8 mouse cellular contexts compared by ENCODE assay signal in the genomic region with DNA sequence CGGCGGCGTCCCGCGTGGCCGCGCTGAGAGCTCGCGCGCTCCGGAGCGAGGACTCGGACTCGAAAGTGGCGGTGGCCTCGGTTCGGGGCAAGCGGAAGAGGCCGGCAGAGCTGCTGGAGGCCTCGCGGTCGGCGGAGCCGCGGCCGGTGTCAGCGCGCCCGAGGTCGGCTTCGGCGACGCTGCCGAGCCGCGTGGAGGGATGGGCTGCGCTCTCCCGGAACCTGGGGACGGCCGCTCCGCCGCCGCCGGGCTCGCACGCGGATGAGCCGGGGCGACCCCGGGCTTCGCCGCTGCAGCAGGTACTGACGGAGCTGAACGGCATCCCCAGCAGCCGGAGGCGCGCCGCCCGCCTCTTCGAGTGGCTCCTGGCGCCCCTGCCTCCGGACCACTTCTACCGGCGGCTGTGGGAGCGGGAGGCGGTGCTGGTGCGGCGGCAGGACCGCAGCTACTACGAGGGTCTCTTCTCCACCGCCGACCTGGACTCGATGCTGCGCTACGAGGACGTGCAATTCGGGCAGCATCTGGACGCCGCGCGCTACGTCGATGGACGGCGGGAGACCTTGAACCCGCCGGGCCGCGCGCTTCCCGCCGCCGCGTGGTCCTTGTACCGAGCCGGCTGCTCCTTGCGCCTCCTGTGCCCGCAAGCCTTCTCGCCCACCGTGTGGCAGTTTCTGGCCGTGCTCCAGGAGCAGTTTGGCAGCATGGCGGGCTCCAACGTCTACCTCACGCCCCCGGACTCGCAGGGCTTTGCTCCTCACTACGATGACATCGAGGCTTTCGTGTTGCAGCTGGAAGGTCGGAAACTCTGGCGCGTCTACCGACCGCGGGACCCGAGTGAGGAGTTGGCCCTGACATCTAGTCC. TPM values are rescaled to one million over a fixed set of nuclear protein-coding genes. Genes with fewer than 3 reads are reported as not detected.
DNase-seq lines count a peak whose midpoint lies in the region; ATAC-seq lines count a peak whose summit lies in the region.

No protein-coding gene starts in this region.

- peak; percentile 63 to 66 for DNase-seq in left cerebral cortex, adult 18-20 months (ENCODE audit: low spot score in 2 of 2)
- no peak for DNase-seq in left cerebral cortex, adult 11 months (ENCODE audit: low spot score)
- DNase-seq in cerebellum, adult 18-20 months = peak; percentile 32 to 51
- DNase-seq in left cerebral cortex, postnatal 36 days (ENCODE audit: low spot score in 2 of 2) = peak; percentile 54 to 74
- DNase-seq in spleen, postnatal 14 days (ENCODE audit: low spot score in 2 of 2) = peak; percentile 16 to 23

- peak; percentile 70 for ATAC-seq in forebrain, embryonic 15.5 days (replicated peaks)
- ATAC-seq in hindbrain, embryonic 15.5 days (ENCODE audit: low FRiP score, low read depth) = peak; percentile 68; the same call in 1 of the 2 replicates
- ATAC-seq in midbrain, embryonic 13.5 days = peak; percentile 78

- intact Hi-C loops in left cerebral cortex, postnatal 36 days (cut with DNase I) = no loop called here

- H3K9me3 ChIP-seq in forebrain, embryonic 15.5 days = no peaks in the 10 kb centered on the region
- no peaks in the 10 kb centered on the region for H3K9me3 ChIP-seq in hindbrain, embryonic 15.5 days
- no peaks in the 10 kb centered on the region for H3K9me3 ChIP-seq in midbrain, embryonic 13.5 days

- peak overlapping the region; percentile 72 for H3K4me3 ChIP-seq in forebrain, embryonic 15.5 days
- H3K4me3 ChIP-seq in hindbrain, embryonic 15.5 days = peak overlapping the region; percentile 98
- H3K4me3 ChIP-seq in midbrain, embryonic 13.5 days (replicated peaks) = peak overlapping the region; percentile 94

- 0 out of 2 replicates have a peak, but pooled peaks cover 4% of the 10 kb centered on the region for H3K36me3 ChIP-seq in forebrain, embryonic 15.5 days
- H3K36me3 ChIP-seq in hindbrain, embryonic 15.5 days = peaks cover 8% of the 10 kb centered on the region
- H3K36me3 ChIP-seq in midbrain, embryonic 13.5 days = peaks cover 18% of the 10 kb centered on the region

- H3K9ac ChIP-seq in forebrain, embryonic 15.5 days (replicated peaks) = peak overlapping the region; percentile 74
- H3K9ac ChIP-seq in hindbrain, embryonic 15.5 days = peak overlapping the region; percentile 65
- peak overlapping the region; percentile 88 for H3K9ac ChIP-seq in midbrain, embryonic 13.5 days (replicated peaks)

- no peaks in the 10 kb centered on the region for H3K27me3 ChIP-seq in forebrain, embryonic 15.5 days
- H3K27me3 ChIP-seq in hindbrain, embryonic 15.5 days = no peaks in the 10 kb centered on the region
- H3K27me3 ChIP-seq in midbrain, embryonic 13.5 days = no peaks in the 10 kb centered on the region

- WGBS in forebrain, embryonic 15.5 days = under 1% methylated on average over 110 of the region's 116 CpGs
- WGBS in hindbrain, embryonic 15.5 days = under 1% methylated on average over 113 of the region's 116 CpGs
- WGBS in midbrain, embryonic 13.5 days = under 1% methylated on average over 99 of the region's 116 CpGs

- peak overlapping the region; percentile 81 for H3K27ac ChIP-seq in forebrain, embryonic 15.5 days (replicated peaks)
- peak overlapping the region; percentile 86 for H3K27ac ChIP-seq in hindbrain, embryonic 15.5 days (replicated peaks)
- peak overlapping the region; percentile 89 for H3K27ac ChIP-seq in midbrain, embryonic 13.5 days

- peak overlapping the region; percentile 72 for H3K4me2 ChIP-seq in forebrain, embryonic 15.5 days (replicated peaks)
- peak overlapping the region; percentile 85 for H3K4me2 ChIP-seq in hindbrain, embryonic 15.5 days
- peak overlapping the region; percentile 89 for H3K4me2 ChIP-seq in midbrain, embryonic 13.5 days (replicated peaks)

- peaks cover 31% of the 10 kb centered on the region for H3K4me1 ChIP-seq in forebrain, embryonic 15.5 days
- peaks cover 33% of the 10 kb centered on the region for H3K4me1 ChIP-seq in hindbrain, embryonic 15.5 days (replicated peaks)
- peaks cover 44% of the 10 kb centered on the region for H3K4me1 ChIP-seq in midbrain, embryonic 13.5 days (replicated peaks)

RNA-seq across cellular contexts. Expression of gene Riox1, which starts 0.7 kb away (rescaled TPM):
- total RNA-seq in left cerebral cortex, adult 18-20 months (2021) = 10 to 100 TPM; 18.0 to 20.1 TPM
- 13.0 and 13.7 TPM in 2 replicates for polyA plus RNA-seq in forebrain, embryonic 15.5 days (2015; fragmentation: Nextera tagmentation; extraction: Ambion mirVana)
- polyA plus RNA-seq in hindbrain, embryonic 15.5 days (2015; fragmentation: Nextera tagmentation; extraction: Ambion mirVana) = 11.5 and 11.9 TPM in 2 replicates
- 10 to 100 TPM; 14.7 to 20.1 TPM for total RNA-seq in left cerebral cortex, postnatal 36 days (2021)
- polyA plus RNA-seq in midbrain, embryonic 13.5 days (2015; fragmentation: Nextera tagmentation; extraction: Ambion mirVana) = 9.1 and 12.1 TPM in 2 replicates

RNA-seq across cellular contexts. Expression of gene Numb, which starts 29.3 kb away (rescaled TPM):
- total RNA-seq in left cerebral cortex, adult 18-20 months (2021) = 10 to 100 TPM; 69.9 to 76.2 TPM
- 16.4 and 18.6 TPM in 2 replicates for polyA plus RNA-seq in forebrain, embryonic 15.5 days (2015; fragmentation: Nextera tagmentation; extraction: Ambion mirVana)
- polyA plus RNA-seq in hindbrain, embryonic 15.5 days (2015; fragmentation: Nextera tagmentation; extraction: Ambion mirVana) = 15.3 and 17.4 TPM in 2 replicates
- total RNA-seq in left cerebral cortex, postnatal 36 days (2021) = 10 to 100 TPM; 59.4 to 76.9 TPM
- 22.1 and 23.6 TPM in 2 replicates for polyA plus RNA-seq in midbrain, embryonic 13.5 days (2015; fragmentation: Nextera tagmentation; extraction: Ambion mirVana)

RNA-seq across cellular contexts. Expression of gene Heatr4, which starts 33.6 kb away (rescaled TPM):
- not detected for total RNA-seq in left cerebral cortex, adult 18-20 months (2021)
- polyA plus RNA-seq in forebrain, embryonic 15.5 days (2015; fragmentation: Nextera tagmentation; extraction: Ambion mirVana) = not detected in 2 replicates
- polyA plus RNA-seq in hindbrain, embryonic 15.5 days (2015; fragmentation: Nextera tagmentation; extraction: Ambion mirVana) = not detected in 2 replicates
- total RNA-seq in left cerebral cortex, postnatal 36 days (2021) = not detected
- polyA plus RNA-seq in midbrain, embryonic 13.5 days (2015; fragmentation: Nextera tagmentation; extraction: Ambion mirVana) = not detected in 2 replicates

RNA-seq across cellular contexts. Expression of gene Acot2, which starts 36.6 kb away (rescaled TPM):
- total RNA-seq in left cerebral cortex, adult 18-20 months (2021) = 10 to 100 TPM in 1 of 2 experiments, 1 to 10 TPM in 1; 9.9 to 10.9 TPM
- polyA plus RNA-seq in forebrain, embryonic 15.5 days (2015; fragmentation: Nextera tagmentation; extraction: Ambion mirVana) = 11.3 and 12.4 TPM in 2 replicates
- 16.0 and 16.9 TPM in 2 replicates for polyA plus RNA-seq in hindbrain, embryonic 15.5 days (2015; fragmentation: Nextera tagmentation; extraction: Ambion mirVana)
- 10 to 100 TPM; 10.7 TPM for total RNA-seq in left cerebral cortex, postnatal 36 days (2021)
- polyA plus RNA-seq in midbrain, embryonic 13.5 days (2015; fragmentation: Nextera tagmentation; extraction: Ambion mirVana) = 10.6 and 11.8 TPM in 2 replicates

RNA-seq across cellular contexts. Expression of gene Acot1, which starts 58.2 kb away (rescaled TPM):
- 10 to 100 TPM; 15.4 to 17.8 TPM for total RNA-seq in left cerebral cortex, adult 18-20 months (2021)
- 74.0 and 86.6 TPM in 2 replicates for polyA plus RNA-seq in forebrain, embryonic 15.5 days (2015; fragmentation: Nextera tagmentation; extraction: Ambion mirVana)
- 91.0 and 98.0 TPM in 2 replicates for polyA plus RNA-seq in hindbrain, embryonic 15.5 days (2015; fragmentation: Nextera tagmentation; extraction: Ambion mirVana)
- total RNA-seq in left cerebral cortex, postnatal 36 days (2021) = 10 to 100 TPM; 10.3 to 18.9 TPM
- polyA plus RNA-seq in midbrain, embryonic 13.5 days (2015; fragmentation: Nextera tagmentation; extraction: Ambion mirVana) = 64.6 and 66.8 TPM in 2 replicates
